Mouse (Mus musculus) B cell, adult 2 months (primary cell): ENCODE results near the gene Aagab.
A peak's percentile ranks its signal among the peaks of the same experiment; 100 is the strongest.

Experiments used
- DNase-seq, 2 experiments: peaks; one replicate each; pipeline ENCODE4 v3.0.0; 2022

Aagab gene

DNA sequence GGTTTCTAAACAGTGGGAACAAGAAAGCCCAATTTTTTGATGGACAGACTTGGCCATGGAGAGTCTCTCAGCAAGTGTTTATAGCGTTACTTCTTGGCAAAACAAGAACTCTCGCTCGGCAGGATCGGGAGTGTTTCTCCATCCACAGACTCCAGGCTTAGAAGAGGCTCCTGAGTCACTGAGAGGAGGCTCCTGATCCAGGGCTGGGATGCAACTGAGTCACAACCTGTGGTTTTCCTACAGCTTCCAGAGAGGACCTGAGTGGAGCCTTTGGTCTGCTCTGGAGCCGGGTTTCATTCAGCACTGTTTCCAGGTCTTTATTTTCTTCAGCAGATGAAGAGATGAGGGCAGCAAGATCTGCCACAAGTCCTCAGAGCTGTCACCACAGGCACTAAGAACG is 5.5 kb downstream of the Aagab start:
- no peak for DNase-seq

GRCm38 (mm10) chr9:63609246-63609645 is 6.8 kb downstream of the Aagab start:
- no peak for DNase-seq

DNA sequence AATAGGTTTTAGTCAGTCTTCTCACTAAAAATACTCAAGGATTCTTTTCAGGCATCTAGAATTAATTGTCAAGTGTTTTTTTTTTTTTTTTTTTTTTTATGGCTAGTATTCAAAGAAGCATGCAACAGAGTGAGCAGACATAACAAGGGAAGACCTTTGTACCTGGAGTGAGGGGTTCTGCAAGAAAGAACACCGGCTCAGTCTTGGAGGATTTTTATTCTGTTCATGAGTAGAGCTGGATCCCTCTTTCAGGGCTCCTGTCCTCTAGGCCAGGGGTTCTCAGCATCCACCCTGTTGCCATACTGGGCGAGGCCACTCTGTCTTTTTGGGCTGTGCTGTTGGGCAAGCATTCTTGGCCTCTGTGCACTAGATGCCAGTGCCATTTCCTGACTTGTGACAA is 7.3 kb downstream of the Aagab start:
- no peak for DNase-seq

- DNase-seq: peak in 1 of 2 experiments; percentile 31
Observed at GRCm38 (mm10) chr9:63610231-63610630, 7.8 kb downstream of the Aagab start.

- DNase-seq: no peak
Observed at GRCm38 (mm10) chr9:63610841-63611366, 8.4 kb downstream of the Aagab start.

DNA sequence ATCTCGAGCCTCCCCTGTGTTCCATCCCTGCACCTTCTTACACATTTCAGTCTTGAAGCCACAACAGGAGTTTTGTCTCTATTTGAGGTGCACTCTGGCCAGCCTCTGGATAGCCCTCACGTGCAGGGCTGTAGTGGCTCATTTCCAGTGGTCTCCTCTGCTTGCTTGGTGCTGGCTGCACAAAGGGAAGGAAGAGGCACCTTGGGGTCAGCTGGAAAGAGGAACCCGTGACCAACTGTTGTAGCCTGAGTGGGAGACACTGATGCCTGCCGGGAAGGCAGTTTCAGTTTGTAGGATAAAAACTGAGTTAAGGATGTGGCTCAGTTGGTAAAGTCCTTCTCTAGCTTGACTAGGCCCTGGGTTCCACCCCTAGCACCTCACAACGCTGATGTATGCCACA is 9.5 kb downstream of the Aagab start:
- DNase-seq: no peak

- DNase-seq: no peak
Observed at GRCm38 (mm10) chr9:63612565-63613515, 10.4 kb downstream of the Aagab start.

DNA sequence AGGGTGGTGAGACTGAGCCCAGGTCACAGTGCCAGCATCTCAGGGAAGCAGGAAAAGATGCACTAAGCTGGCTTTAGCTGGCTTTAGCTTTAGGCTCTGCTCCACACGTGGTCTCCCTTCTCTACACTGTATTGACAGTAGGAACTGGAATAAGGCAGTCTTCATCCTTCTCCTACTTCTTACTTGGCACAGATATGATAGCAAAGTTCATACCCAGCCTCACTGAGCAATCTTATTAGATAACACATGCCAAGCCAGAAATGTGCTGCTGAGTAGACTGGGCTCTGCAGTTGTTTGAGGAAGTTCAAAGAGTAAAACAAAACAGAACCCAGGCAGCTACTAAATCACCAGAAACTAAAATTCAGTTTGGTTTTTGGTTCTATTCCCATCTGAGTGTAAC is 11.1 kb downstream of the Aagab start:
- DNase-seq: no peak

DNA sequence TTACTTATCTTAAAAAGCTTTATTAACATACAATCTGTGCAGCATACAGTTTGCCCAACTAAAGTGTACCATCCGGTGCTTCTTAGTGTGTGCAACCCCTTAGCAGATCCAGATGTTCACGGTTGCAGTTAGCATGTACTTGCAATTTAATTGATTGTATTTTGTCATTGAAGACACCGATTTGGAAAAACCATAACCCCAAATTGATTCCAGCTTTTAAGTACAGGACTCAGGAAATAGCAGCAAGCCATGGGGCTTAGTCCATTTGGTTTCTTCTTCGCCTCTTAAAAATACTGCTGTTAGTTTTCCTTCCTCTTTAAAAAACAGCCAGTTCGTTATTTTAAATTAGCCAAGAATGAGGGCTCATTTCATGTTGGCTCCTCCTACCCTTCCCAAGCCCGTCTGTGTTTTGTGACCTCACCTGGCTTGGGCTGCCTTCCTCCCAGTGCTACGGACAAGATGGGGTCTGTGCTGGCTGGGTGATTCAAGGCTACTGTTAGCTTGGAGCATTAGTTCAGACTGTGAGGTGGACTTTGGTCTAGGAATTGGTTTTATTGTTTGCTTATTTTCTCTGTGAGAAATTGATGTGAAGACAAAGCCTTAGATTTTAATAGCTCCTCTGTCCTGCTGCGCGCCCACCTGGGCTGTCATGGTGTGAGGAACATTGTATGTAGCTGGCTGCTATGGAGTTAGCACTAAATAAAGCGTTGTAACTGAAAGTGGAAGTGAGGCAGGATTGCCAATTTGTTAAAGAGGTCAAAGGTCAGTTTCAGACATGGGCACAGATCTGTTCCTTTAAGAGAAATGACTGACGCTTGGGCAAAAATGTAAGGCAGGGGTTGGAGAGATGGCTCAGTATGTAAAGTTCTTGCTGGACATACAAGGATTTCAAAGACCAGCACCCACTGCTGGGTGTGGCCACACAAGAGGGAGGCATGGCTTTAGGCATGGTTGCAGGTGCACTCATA is 11.8 kb downstream of the Aagab start:
- DNase-seq: peak; percentile 37 to 41

DNA sequence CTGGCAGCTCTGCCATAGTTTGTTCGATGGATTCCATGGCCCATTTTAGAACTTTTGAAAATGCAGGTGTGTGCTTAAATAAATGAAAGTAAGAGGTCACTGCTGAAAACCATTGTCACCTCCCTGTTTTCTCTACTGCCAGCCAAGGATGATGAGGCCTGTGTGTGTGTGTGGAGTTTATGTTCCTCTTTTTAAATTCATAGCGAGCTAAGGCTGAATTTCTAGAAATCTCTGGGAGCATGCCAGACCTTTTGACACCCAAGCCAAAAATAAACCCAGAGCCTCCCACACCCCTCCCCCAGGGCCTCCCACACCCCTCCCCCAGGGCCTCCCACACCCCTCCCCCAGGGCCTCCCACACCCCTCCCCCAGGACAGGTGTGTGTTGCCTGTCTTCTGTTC is 15.5 kb downstream of the Aagab start:
- no peak for DNase-seq

GRCm38 (mm10) chr9:63623895-63624569 is 21.6 kb downstream of the Aagab start:
- DNase-seq: no peak

- DNase-seq: no peak
Observed at GRCm38 (mm10) chr9:63625090-63625756, 22.8 kb downstream of the Aagab start.

GRCm38 (mm10) chr9:63632045-63632444 is 29.6 kb downstream of the Aagab start:
- no peak for DNase-seq

- no peak for DNase-seq
Observed at GRCm38 (mm10) chr9:63632924-63633323, 30.5 kb downstream of the Aagab start.

- DNase-seq: no peak
Observed at GRCm38 (mm10) chr9:63633334-63633733, 30.9 kb downstream of the Aagab start.

- no peak for DNase-seq
Observed at GRCm38 (mm10) chr9:63636113-63636512, 33.7 kb downstream of the Aagab start.

GRCm38 (mm10) chr9:63641983-63642646 is 39.7 kb downstream of the Aagab start:
- no peak for DNase-seq

DNA sequence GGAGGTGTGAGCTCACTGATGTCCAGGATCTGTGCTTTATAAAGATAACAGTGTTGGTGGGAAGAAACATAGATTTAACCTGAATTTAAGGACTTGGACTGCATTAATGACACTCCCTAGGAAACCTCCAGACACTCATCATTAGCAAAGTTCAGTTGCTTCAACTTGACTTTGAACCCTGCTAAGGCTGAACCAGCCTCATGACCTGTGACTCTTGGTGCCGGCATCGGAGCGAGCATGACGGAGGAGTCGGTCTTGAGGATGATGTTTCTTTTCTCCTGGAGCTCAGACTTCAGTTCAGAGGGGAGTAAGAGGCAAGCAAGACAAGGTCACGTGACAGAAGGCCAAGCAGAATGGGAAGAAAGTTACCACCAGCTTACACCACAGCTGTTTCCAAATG is 41.6 kb downstream of the Aagab start:
- DNase-seq: no peak

DNA sequence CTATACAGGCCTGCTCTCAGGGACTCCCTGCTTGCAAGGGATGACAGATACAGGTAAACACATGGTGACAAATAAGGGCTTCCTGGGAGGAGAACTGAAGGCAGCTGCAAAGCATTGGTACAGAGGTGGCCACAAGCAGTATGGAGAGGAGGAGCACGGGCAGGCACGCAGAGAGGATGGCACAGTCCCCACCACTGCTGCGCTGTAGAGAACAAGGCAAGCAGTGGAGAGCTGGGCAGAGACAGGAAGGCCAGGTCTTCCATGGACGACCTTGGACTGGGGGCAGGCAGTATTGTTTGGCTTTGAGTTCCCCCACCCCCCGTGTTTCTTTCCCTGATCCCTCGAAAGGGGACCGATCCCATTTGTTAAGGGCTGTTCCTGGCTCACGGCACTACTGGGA is 42.6 kb downstream of the Aagab start:
- DNase-seq: no peak

DNA sequence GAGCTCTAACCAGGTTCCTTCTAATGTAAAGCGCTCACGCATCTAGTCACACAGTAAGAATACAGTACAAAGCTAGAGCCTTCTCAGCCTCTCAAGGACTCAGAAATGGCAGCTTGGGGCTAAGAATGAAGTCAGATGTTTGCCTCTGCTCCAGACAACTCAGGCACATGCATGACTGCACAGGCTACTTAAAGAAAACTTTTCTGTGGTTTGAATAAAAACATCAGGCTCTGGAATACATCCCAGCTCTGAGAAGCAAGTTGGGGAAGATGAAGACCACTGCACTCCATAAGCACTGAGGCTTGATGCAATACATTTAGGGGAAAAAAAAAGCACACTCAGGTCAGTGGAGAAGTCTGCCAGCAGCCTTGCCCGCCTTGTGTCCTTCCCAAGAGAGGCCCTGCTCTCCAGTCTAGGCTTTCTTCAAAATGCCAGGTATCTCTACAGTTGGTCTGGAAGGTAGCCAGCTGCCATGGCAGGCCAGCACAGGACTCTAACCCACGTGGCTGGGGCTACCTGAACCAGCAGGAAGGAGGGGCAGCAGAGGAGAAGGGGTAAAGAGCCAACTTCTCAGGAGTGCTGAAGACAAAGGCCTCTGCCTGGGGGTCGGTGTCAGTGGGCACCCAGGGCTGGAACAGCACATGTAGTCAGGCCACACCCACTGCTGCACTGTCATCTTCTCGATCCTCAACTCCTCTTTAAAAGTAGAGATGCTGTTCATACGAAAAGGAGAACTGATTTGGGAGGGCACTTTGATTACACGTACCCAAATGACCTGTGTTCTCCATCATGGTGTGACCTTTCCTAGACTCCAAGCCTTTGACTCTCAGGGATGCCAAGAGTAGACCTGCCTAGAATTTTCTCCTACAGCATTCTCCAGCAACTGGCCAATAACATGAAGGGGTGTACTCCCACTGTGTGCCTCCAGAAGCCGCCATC is 45.4 kb downstream of the Aagab start:
- no peak for DNase-seq
